Mouse (Mus musculus) myocyte (in vitro differentiated cells): ENCODE measurements at regions not wholly inside any gene's neighbourhood (a gene's known extent, or its start where the extent isn't known, plus 50 kb on each side); places are given as distances from the start of the nearest gene placed in this dataset.

Experiments used
- POLR2A ChIP-seq: IDR thresholded peaks from one replicate; pipeline ENCODE4 v1.6.1; 2011; ENCODE audit warnings: low read depth, mild to moderate bottlenecking, control low read depth, moderate library complexity; ENCODE audit not compliant: insufficient read length
- POLR2AphosphoS2 ChIP-seq: IDR thresholded peaks from one replicate; pipeline ENCODE4 v1.6.1; 2011; ENCODE audit warnings: low read depth, control low read depth; ENCODE audit not compliant: insufficient read length

DNA sequence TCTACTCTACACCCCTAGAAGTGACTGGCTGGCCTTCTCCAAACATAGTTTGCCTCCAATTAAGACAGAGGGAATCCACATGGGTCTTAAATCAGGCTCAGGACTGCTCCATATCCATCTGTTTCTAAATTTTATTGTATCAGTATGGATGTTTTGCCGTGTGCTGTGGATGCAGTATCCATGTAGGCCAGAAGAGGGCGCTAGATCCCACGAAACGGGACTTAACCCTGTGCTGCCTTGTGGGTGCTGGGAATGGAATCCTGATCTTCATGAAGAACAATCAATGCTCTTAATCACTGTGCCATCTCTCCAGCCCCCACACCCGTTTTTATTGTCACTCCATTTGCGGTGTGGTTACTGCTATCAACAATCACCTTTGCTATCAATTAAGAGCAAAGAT, 465.3 kb upstream of the Slc35b3 start:
- TF ChIP-seq POLR2AphosphoS2 (no peak), POLR2A (no peak)
